Mouse (Mus musculus) hindbrain, embryonic 15.5 days (tissue): ENCODE results near the gene Gm10638. TPM values are rescaled to one million over a fixed set of nuclear protein-coding genes. Genes with fewer than 3 reads are reported as not detected.

Source experiments
- polyA plus RNA-seq: library from polyadenylated mRNA; unstranded; fragments of >200 nt; fragmentation: Nextera tagmentation; extraction: Ambion mirVana; gene quantifications from 2 replicates; pipeline ENCODE4 v1.2.1, GENCODE M21; 2015

Gene Gm10638
- polyA plus RNA-seq, 1 experiment from 2014 or later: 7.2 TPM

Other genes starting within 250 kb of the Gm10638 start
- gene Abcc12, start 165.0 kb upstream of the Gm10638 start, polyA plus RNA-seq: 0.05 and 0.23 TPM in 2 replicates
- gene Lonp2, start 121.7 kb upstream of the Gm10638 start, polyA plus RNA-seq: 83.5 and 88.9 TPM in 2 replicates
- gene Siah1a, start 235 bp downstream of the Gm10638 start, polyA plus RNA-seq: 69.3 and 74.0 TPM in 2 replicates
- 9.6 and 10.6 TPM in 2 replicates for gene N4bp1, start 139.6 kb downstream of the Gm10638 start, polyA plus RNA-seq